Mouse (Mus musculus): ENCODE data around the gene Bcl2a1c. TPM values are rescaled to one million over a fixed set of nuclear protein-coding genes. Genes with fewer than 3 reads are reported as not detected.
"Not testable (repeated sequence)": the region's sequence is repeated elsewhere in the genome, so short reads cannot be mapped to it uniquely, and the experiment has no call there.

Bcl2a1c gene
- not detected in 2 replicates for polyA plus RNA-seq (2016; fragmentation: Nextera tagmentation; extraction: Ambion mirVana)

GRCm38 (mm10) chr9:114329855-114330254 lies at the start of gene Bcl2a1c:
TSS of gene Bcl2a1c (plus strand) at chr9:114330135.
- DNase-seq (ENCODE audit: low spot score); H3K27me3 ChIP-seq (ENCODE audit: low read depth, poor library complexity, severe bottlenecking); H3K27ac ChIP-seq; H3K4me3 ChIP-seq; H3K4me1 ChIP-seq; H3K36me3 ChIP-seq; H3K9me3 ChIP-seq (replicated peaks): not testable (repeated sequence)
- 84% methylated on average over 9 of the region's 9 CpGs for WGBS

- H3K36me3 ChIP-seq; H3K9me3 ChIP-seq (replicated peaks); H3K27me3 ChIP-seq (ENCODE audit: low read depth, poor library complexity, severe bottlenecking); H3K4me1 ChIP-seq; DNase-seq (ENCODE audit: low spot score); H3K4me3 ChIP-seq; H3K27ac ChIP-seq: not testable (repeated sequence)
Measured at GRCm38 (mm10) chr9:114305957-114306356, 24.0 kb upstream of the Bcl2a1c start.

DNA sequence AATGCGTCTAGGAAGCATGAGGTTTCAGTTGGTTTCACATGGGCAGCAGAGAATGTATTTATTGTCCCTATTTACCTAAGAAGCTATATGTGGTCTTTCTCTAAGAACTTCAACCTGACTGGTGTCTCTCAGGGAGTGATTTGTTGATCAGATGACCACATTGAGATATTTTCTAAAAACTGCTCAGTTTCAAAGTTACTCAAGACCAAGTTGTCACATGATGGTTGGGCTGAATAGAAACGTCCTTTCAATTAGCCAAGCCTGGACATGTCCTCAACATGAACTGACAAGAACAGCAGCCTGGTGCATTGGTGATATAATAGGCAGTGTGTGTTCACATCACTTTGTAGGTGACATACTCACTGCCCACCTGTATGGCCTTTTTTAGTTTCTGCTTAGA lies 18.2 kb upstream of the Bcl2a1c start:
- 71% methylated on average over 2 of the region's 2 CpGs for WGBS
- not testable (repeated sequence) for H3K4me1 ChIP-seq; DNase-seq (ENCODE audit: low spot score); H3K4me3 ChIP-seq; H3K36me3 ChIP-seq; H3K27ac ChIP-seq; H3K9me3 ChIP-seq (replicated peaks); H3K27me3 ChIP-seq (ENCODE audit: low read depth, poor library complexity, severe bottlenecking)

DNA sequence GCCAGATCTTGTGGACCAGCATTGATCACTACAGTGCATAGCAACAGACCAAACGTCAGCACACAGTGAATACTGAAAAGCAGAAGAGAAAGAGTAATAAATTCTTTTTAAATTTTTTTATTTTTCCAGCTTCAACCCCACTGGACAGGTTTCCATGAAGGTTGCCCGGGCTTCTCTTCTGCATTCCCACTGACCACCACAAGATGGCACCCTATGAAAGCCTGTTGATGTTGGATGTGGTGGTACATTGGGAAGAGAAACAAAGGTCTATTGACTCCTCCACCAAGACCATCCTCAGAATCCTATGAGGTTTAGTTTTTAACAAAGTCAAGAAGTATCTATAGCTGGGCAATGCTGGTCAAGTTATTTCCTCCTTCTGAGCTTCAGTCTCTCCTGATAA lies 11.9 kb upstream of the Bcl2a1c start:
- no peaks in the 10 kb centered on the region for H3K9me3 ChIP-seq (replicated peaks)
- DNase-seq (ENCODE audit: low spot score): peak; percentile 77
- WGBS: 10% methylated on average over 2 of the region's 2 CpGs
- H3K36me3 ChIP-seq: no peaks in the 10 kb centered on the region
- no peak overlapping the region for H3K4me3 ChIP-seq
- H3K4me1 ChIP-seq: no peaks in the 10 kb centered on the region
- no peaks in the 10 kb centered on the region for H3K27me3 ChIP-seq (ENCODE audit: low read depth, poor library complexity, severe bottlenecking)
- no peak overlapping the region for H3K27ac ChIP-seq

DNA sequence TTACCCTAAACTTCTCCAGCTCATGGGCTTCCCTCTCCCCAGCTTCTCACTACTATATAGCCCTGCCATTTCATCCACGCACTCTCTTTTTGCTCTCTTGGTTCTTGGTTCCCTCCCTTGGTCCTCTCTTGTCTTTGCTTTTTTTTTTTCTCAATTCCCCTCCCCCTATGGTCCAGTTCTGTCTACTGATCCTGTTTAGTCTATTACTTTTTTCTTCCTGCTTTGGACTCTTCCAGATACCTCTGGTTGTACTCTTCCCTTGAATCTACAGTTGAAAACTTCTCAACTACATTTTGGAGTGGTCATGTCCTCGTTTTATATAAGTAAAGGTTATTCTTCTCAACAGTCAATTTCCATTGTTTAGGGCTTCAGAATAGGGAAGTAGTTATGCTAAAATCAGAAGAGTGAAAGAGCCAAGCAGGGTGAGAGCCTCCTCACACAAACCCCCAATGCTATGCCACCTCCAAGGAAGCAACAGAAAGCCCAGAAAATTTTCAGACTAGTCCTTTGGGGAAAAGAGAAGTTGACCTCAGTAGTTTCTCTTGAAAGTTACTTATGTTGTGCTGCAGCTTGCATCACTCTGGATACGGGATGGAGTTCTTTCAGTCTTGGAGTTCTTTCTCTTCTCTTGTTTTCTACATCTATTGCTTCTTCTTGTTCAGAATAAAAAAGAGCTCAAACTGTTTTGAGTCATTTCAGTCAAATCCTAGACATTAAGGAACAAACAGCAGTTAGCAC lies 3.8 kb upstream of the Bcl2a1c start:
- Histone ChIP-seq H3K4me1 (no peaks in the 10 kb centered on the region), H3K9me3 (replicated peaks) (no peaks in the 10 kb centered on the region), H3K27ac (no peak overlapping the region), H3K4me3 (no peak overlapping the region), H3K36me3 (no peaks in the 10 kb centered on the region), H3K27me3 (ENCODE audit: low read depth, poor library complexity, severe bottlenecking) (no peaks in the 10 kb centered on the region)
- WGBS: 68% methylated on average over 3 of the region's 3 CpGs
- DNase-seq (ENCODE audit: low spot score): no peak

DNA sequence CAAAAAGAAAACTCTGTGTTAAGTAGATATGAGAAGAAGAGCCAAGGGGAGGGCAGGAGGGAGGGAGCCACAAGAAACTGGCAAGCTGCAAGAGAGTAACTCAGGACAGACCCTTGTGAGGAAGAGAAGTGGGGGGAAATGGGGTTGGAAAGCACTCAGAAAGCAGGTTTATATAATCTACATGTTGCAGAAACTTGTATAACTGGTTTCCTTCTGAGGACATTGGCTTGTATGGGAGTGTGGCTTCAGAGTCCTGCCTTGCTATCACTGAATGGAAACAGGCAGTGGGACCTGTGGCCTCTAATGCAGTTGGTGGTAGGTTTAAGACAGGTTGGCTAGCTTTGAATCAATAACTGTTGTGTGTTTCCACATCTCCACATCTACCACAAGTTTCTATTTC lies 1.6 kb upstream of the Bcl2a1c start:
- not testable (repeated sequence) for H3K27ac ChIP-seq; H3K36me3 ChIP-seq; H3K4me1 ChIP-seq; DNase-seq (ENCODE audit: low spot score); H3K9me3 ChIP-seq (replicated peaks); H3K27me3 ChIP-seq (ENCODE audit: low read depth, poor library complexity, severe bottlenecking); H3K4me3 ChIP-seq

DNA sequence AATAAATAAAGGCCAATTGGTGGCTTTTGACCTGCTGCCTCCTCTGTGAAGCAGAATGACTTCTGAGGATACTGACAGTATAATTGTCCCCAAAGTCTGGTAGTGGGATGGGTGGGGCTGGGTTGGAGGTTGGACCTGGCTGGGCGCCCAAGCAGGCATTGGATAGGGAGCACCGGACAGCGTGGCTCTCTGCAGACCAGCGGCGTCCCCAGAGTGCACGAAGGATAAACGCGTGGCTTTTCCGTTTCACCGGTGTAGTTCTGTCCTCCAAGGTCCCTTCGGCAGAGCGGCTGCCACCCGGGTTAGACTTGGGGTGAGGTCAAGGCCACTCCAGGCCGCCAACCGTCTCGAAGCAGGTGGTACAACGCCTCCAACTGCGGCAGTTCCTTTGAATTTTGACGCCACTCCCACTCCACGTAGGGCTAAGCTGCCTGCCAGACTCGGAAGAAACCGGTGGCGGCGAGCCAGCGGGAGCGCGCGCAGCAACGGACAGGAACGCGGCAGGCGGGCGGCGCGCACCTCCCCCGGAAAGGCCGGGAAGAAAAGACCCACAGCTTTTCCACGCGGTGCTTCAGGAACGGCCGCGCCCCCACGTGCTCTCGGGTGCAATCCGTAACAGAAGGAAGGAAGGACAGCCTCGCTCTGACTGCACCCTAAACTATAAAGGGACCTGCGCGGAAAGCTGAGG lies 38.0 kb downstream of the Bcl2a1c start:
- Histone ChIP-seq H3K27ac (peak overlapping the region; percentile 75), H3K4me1 (peaks cover 8% of the 10 kb centered on the region), H3K36me3 (peaks cover under 1% of the 10 kb centered on the region; the same call in 1 of the 2 replicates), H3K9me3 (replicated peaks) (no peaks in the 10 kb centered on the region), H3K27me3 (ENCODE audit: low read depth, poor library complexity, severe bottlenecking) (peaks cover 25% of the 10 kb centered on the region), H3K4me3 (peak overlapping the region; percentile 58)
- WGBS: 2% methylated on average over 48 of the region's 48 CpGs
- DNase-seq (ENCODE audit: low spot score): peak; percentile 78

DNA sequence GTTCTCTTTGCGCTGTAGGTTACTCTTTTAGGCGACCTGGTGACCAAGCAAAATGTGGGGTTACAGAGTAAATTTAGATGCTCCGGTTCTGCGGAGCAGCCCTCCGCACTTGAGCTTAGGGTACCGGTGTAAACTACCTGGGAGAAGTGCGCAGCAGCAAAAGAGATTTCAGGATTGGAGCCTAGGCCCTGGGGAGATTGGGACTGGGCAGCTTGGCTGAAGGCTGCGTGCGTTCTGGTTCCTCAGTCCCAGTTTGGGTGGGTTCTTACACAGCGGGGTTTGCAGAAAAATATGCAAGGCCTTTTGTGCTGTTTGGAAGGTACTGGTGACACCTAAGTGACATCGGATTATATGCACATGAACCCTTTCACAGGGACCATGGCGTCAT lies 38.5 kb downstream of the Bcl2a1c start:
- H3K36me3 ChIP-seq: peaks cover 5% of the 10 kb centered on the region
- peaks cover 25% of the 10 kb centered on the region for H3K27me3 ChIP-seq (ENCODE audit: low read depth, poor library complexity, severe bottlenecking)
- DNase-seq (ENCODE audit: low spot score): no peak
- peak overlapping the region; percentile 75 for H3K27ac ChIP-seq
- H3K4me1 ChIP-seq: peaks cover 8% of the 10 kb centered on the region
- peak overlapping the region; percentile 58 for H3K4me3 ChIP-seq
- H3K9me3 ChIP-seq (replicated peaks): no peaks in the 10 kb centered on the region
- 11% methylated on average over 12 of the region's 12 CpGs for WGBS

DNA sequence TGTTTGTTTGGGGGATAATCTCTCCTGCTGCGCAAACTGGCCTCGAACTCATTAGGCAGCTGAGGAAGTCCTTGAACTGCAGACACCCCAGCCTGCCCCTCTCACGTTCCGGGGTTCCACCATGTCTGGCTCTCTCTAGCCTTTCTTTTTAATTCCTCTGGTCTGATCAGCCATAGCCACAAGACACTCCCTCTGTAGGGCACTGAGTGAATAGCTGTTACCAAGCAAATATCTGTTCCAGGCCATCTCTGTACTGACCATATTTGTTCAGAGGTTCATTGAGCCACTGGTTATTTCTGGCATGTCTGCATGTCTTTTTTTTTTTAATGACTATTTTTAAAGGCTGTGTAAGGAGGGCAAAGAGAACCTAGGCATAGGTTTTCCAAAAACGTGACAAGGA lies 39.5 kb downstream of the Bcl2a1c start:
- H3K27me3 ChIP-seq (ENCODE audit: low read depth, poor library complexity, severe bottlenecking): peaks cover 25% of the 10 kb centered on the region
- not testable (repeated sequence) for DNase-seq (ENCODE audit: low spot score); H3K4me3 ChIP-seq; H3K27ac ChIP-seq; H3K4me1 ChIP-seq; H3K9me3 ChIP-seq (replicated peaks)
- 64% methylated on average over 5 of the region's 5 CpGs for WGBS
- peaks cover 12% of the 10 kb centered on the region for H3K36me3 ChIP-seq

DNA sequence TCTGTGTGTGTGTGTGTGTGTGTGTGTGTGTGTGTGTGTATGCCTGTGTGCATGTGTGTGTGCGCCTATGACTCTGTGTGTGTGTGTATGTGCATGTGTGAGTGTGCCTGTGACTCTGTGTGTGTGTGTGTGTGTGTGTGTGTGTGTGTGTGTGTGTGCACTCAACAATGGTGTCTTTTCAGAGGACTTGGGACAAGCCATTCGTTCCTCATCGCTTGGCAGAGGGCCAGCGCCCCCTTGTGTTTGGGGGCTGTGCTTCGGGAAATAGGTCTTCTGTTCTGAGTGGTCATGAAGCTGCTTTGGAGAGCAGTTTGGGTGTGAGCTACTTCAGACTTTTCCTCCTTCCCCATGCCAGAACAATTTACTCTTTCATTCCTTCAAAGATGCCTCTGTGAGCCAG lies 41.8 kb downstream of the Bcl2a1c start:
- H3K9me3 ChIP-seq (replicated peaks); DNase-seq (ENCODE audit: low spot score); H3K4me1 ChIP-seq; H3K4me3 ChIP-seq; H3K27ac ChIP-seq: not testable (repeated sequence)
- WGBS: 35% methylated on average over 5 of the region's 5 CpGs
- Histone ChIP-seq H3K36me3 (peaks cover 23% of the 10 kb centered on the region), H3K27me3 (ENCODE audit: low read depth, poor library complexity, severe bottlenecking) (peaks cover 23% of the 10 kb centered on the region)

GRCm38 (mm10) chr9:114375276-114375962 lies 45.5 kb downstream of the Bcl2a1c start:
- H3K4me1 ChIP-seq: no peaks in the 10 kb centered on the region
- WGBS: 94% methylated on average over 10 of the region's 10 CpGs
- H3K4me3 ChIP-seq: no peak overlapping the region
- H3K27ac ChIP-seq: no peak overlapping the region
- no peaks in the 10 kb centered on the region for H3K9me3 ChIP-seq (replicated peaks)
- H3K27me3 ChIP-seq (ENCODE audit: low read depth, poor library complexity, severe bottlenecking): no peaks in the 10 kb centered on the region
- H3K36me3 ChIP-seq: peaks cover 47% of the 10 kb centered on the region
- no peak for DNase-seq (ENCODE audit: low spot score)

- no peaks in the 10 kb centered on the region for H3K9me3 ChIP-seq (replicated peaks)
- H3K36me3 ChIP-seq: peaks cover 47% of the 10 kb centered on the region
- no peak overlapping the region for H3K27ac ChIP-seq
- WGBS: 93% methylated on average over 10 of the region's 10 CpGs
- no peaks in the 10 kb centered on the region for H3K27me3 ChIP-seq (ENCODE audit: low read depth, poor library complexity, severe bottlenecking)
- no peaks in the 10 kb centered on the region for H3K4me1 ChIP-seq
- no peak for DNase-seq (ENCODE audit: low spot score)
- H3K4me3 ChIP-seq: no peak overlapping the region
Measured at GRCm38 (mm10) chr9:114377168-114377567, 47.2 kb downstream of the Bcl2a1c start.

- peaks cover 52% of the 10 kb centered on the region for H3K36me3 ChIP-seq
- WGBS: 87% methylated on average over 12 of the region's 12 CpGs
Measured at GRCm38 (mm10) chr9:114379871-114380270, 49.9 kb downstream of the Bcl2a1c start.

More at GRCm38 (mm10) chr9:114379871-114380270, 49.9 kb downstream of the Bcl2a1c start:
- DNase-seq (ENCODE audit: low spot score): no peak
- Histone ChIP-seq H3K4me3 (no peak overlapping the region), H3K9me3 (replicated peaks) (no peaks in the 10 kb centered on the region), H3K4me1 (no peaks in the 10 kb centered on the region), H3K27me3 (ENCODE audit: low read depth, poor library complexity, severe bottlenecking) (no peaks in the 10 kb centered on the region), H3K27ac (no peak overlapping the region)
